Mouse (Mus musculus): ENCODE data around the gene Otulinl. TPM values are rescaled to one million over a fixed set of nuclear protein-coding genes. Genes with fewer than 3 reads are reported as not detected.

Gene Otulinl
- polyA plus RNA-seq (2015; fragmentation: Nextera tagmentation; extraction: Ambion mirVana), result 11.7 and 14.2 TPM in 2 replicates

DNA sequence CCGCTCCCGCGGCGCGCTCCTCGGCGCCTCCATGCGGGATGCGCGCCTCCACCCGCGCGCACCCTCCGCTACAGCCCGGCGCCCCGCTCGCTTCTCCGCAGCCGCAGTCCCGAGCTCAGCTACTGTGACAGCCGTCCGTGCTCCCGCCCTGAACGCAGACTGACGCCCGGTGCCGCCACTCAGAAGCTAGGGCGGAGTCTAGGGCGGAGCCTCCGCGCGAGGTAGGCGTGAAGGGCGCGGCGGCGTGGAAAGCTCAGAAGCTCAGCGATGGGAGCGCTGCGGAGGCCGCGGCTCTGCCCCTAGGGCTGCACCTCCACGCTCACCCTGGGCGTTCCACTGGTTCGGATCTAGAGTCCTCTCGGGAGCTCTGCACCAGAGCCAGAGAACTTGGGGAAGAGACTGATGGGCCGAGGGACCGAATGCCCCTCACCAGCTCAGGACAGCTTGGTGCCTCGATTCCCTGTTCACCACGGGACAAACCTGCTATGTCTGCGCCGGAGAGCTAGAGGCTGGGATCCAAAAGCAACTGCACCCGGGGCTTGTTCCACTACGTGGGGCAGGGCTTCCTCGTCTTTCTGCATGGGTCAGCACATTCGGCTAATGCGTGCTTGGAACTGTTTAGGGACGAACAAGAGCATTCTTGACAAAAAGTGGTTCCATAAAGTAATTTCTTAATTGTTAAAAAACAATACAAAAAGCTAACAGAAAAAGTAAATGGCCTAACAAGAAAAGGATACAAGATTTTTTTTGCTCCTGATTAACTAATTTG is at the start of gene Otulinl:
Otulinl (minus strand) TSS at position 161 of the 769 bp plus-strand sequence.

DNA sequence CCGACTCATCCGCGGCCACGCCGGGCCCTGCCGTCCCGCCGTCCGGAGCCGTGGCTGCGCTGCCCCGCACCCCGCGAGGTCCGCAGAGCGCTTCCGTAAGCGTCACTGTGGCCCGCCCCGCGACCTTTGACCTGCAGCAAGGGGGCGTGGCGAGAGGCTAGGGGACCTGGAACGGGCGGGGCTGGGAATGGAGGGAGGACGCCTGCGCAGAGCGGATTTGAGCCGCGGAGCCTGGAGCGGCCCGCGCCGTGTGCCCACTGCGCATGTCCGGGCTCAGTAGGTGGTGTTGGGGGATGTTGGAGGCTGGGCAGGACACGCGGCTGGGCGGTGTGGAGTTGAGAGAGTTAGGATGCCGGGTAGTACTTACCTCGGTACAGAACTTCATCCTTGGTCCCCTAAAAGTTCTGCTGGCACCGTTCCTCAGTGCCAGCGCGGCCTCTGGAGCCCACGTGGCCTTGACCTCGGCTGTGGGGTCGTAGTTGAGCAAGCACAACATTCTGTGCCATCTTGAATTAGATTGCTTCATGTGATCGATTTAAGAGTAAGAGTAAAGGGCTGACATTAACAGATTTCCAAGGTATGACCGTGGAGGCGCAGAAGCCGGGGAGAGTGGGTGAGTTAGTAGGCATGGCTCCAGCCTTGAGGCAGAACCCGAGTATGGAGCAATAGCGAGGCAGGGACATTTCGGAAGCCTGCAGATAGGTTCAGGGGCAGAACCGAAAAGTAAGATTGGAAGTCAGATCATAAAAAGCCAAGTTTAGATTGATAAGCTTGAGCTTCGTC is 50.6 kb downstream of the Otulinl start, which contains the start of gene Otulin:
Otulin (minus strand) TSS at position 93 of the 783 bp plus-strand sequence.

Other genes starting within 250 kb of the Otulinl start
- 15.7 and 17.9 TPM in 2 replicates for gene Ank, start 214.9 kb downstream of the Otulinl start, polyA plus RNA-seq (2015; fragmentation: Nextera tagmentation; extraction: Ambion mirVana)
- gene Otulin, start 50.9 kb downstream of the Otulinl start, polyA plus RNA-seq (2015; fragmentation: Nextera tagmentation; extraction: Ambion mirVana), result 37.7 and 45.9 TPM in 2 replicates